Mouse (Mus musculus) c-Kit-positive CD71-positive TER-119-negative erythroid progenitor cells, embryonic 14.5 days (primary cell): ENCODE data around the gene Col11a2.

Source experiments
- DNase-seq: peaks from one replicate; pipeline ENCODE4 v3.0.0-alpha.2; 2013; ENCODE audit warnings: low read depth

Gene Col11a2

GRCm38 (mm10) chr17:34057224-34057623, 18.0 kb downstream of the Col11a2 start:
- DNase-seq, result no peak

GRCm38 (mm10) chr17:34068864-34069263, 29.6 kb downstream of the Col11a2 start:
- DNase-seq, result no peak

GRCm38 (mm10) chr17:34072091-34072490, 32.9 kb downstream of the Col11a2 start:
- DNase-seq, result no peak

GRCm38 (mm10) chr17:34075271-34075670, 36.0 kb downstream of the Col11a2 start:
- peak; percentile 71 for DNase-seq

- peak; percentile 76 for DNase-seq
Measured at GRCm38 (mm10) chr17:34077549-34077948, 38.3 kb downstream of the Col11a2 start.

GRCm38 (mm10) chr17:34078148-34078547, 38.9 kb downstream of the Col11a2 start:
- DNase-seq, result peak; percentile 27

GRCm38 (mm10) chr17:34079002-34079401, 39.8 kb downstream of the Col11a2 start:
- no peak for DNase-seq

- peak; percentile 38 for DNase-seq
Measured at GRCm38 (mm10) chr17:34079621-34080020, 40.4 kb downstream of the Col11a2 start.

- DNase-seq, result no peak
Measured at GRCm38 (mm10) chr17:34083104-34083503, 43.9 kb downstream of the Col11a2 start.

GRCm38 (mm10) chr17:34087386-34087785, 48.1 kb downstream of the Col11a2 start:
- DNase-seq, result no peak

- no peak for DNase-seq
Measured at GRCm38 (mm10) chr17:34088124-34088523, 48.9 kb downstream of the Col11a2 start.

GRCm38 (mm10) chr17:34090923-34091322, 51.7 kb downstream of the Col11a2 start:
- no peak for DNase-seq

GRCm38 (mm10) chr17:34092197-34092875, 53.1 kb downstream of the Col11a2 start, which contains the start of gene H2-Oa:
Gene H2-Oa, plus strand, starts transcription at chr17:34092340.
- no peak for DNase-seq

GRCm38 (mm10) chr17:34093199-34093874, 54.1 kb downstream of the Col11a2 start:
- no peak for DNase-seq

- no peak for DNase-seq
Measured at GRCm38 (mm10) chr17:34094283-34095035, 55.2 kb downstream of the Col11a2 start.

GRCm38 (mm10) chr17:34096497-34097010, 57.3 kb downstream of the Col11a2 start:
- no peak for DNase-seq

- DNase-seq, result no peak
Measured at GRCm38 (mm10) chr17:34097272-34097671, 58.0 kb downstream of the Col11a2 start.

- DNase-seq, result no peak
Measured at GRCm38 (mm10) chr17:34098709-34099479, 59.7 kb downstream of the Col11a2 start.

- no peak for DNase-seq
Measured at GRCm38 (mm10) chr17:34099531-34099930, 60.3 kb downstream of the Col11a2 start.

- DNase-seq, result no peak
Measured at GRCm38 (mm10) chr17:34101185-34101584, 61.9 kb downstream of the Col11a2 start.

GRCm38 (mm10) chr17:34101604-34102032, 62.4 kb downstream of the Col11a2 start:
- DNase-seq, result peak; percentile 90

GRCm38 (mm10) chr17:34102831-34103230, 63.6 kb downstream of the Col11a2 start:
- DNase-seq, result no peak
